Mouse (Mus musculus): Measurements from ENCODE around the gene Olfr48. TPM values are rescaled to one million over a fixed set of nuclear protein-coding genes. Genes with fewer than 3 reads are reported as not detected.

Olfr48 gene
- not detected for total RNA-seq (2021)

GRCm38 (mm10) chr2:89848105-89848504 is at the start of gene Olfr48:
Gene Olfr48, minus strand, starts transcription at chr2:89848205.
- intact Hi-C loops (cut with DNase I) = no loop called here
- no peak for DNase-seq (ENCODE audit: extremely low spot score in 1 of 2, low spot score in 2 of 2)

GRCm38 (mm10) chr2:89878137-89878536 is 30.1 kb upstream of the Olfr48 start, which contains the start of gene Olfr1257:
Gene Olfr1257, plus strand, starts transcription at chr2:89878437.
- intact Hi-C loops (cut with DNase I) = no loop called here
- DNase-seq (ENCODE audit: extremely low spot score in 1 of 2, low spot score in 2 of 2) = no peak

GRCm38 (mm10) chr2:89849230-89849629 is 1.2 kb upstream of the Olfr48 start:
- intact Hi-C loops (cut with DNase I) = no loop called here

GRCm38 (mm10) chr2:89841455-89841854 is 6.5 kb downstream of the Olfr48 start, which contains the start of gene Olfr1256:
Gene Olfr1256, minus strand, starts transcription at chr2:89841555.
- DNase-seq (ENCODE audit: extremely low spot score in 1 of 2, low spot score in 2 of 2) = no peak
- intact Hi-C loops (cut with DNase I) = no loop called here

More at GRCm38 (mm10) chr2:89849230-89849629, 1.2 kb upstream of the Olfr48 start:
- no peak for DNase-seq (ENCODE audit: extremely low spot score in 1 of 2, low spot score in 2 of 2)

GRCm38 (mm10) chr2:89820216-89820615 is 27.8 kb downstream of the Olfr48 start:
- DNase-seq (ENCODE audit: extremely low spot score in 1 of 2, low spot score in 2 of 2) = no peak
- intact Hi-C loops (cut with DNase I) = no loop called here

- intact Hi-C loops (cut with DNase I) = no loop called here
- DNase-seq (ENCODE audit: extremely low spot score in 1 of 2, low spot score in 2 of 2) = no peak
These were observed 36.3 kb downstream of the Olfr48 start, which contains the start of gene Olfr1255 for GRCm38 (mm10) chr2:89811751-89812150. Gene Olfr1255, plus strand, starts transcription at chr2:89812051.

GRCm38 (mm10) chr2:89810751-89811150 is 37.3 kb downstream of the Olfr48 start:
- intact Hi-C loops (cut with DNase I) = no loop called here
- DNase-seq (ENCODE audit: extremely low spot score in 1 of 2, low spot score in 2 of 2) = no peak

- intact Hi-C loops (cut with DNase I) = no loop called here
- no peak for DNase-seq (ENCODE audit: extremely low spot score in 1 of 2, low spot score in 2 of 2)
These were observed 48.4 kb downstream of the Olfr48 start for GRCm38 (mm10) chr2:89799583-89799982.

- DNase-seq (ENCODE audit: extremely low spot score in 1 of 2, low spot score in 2 of 2) = no peak
- intact Hi-C loops (cut with DNase I) = no loop called here
These were observed 54.5 kb downstream of the Olfr48 start, which contains the start of gene Olfr1254 for GRCm38 (mm10) chr2:89793519-89793918. Gene Olfr1254, minus strand, starts transcription at chr2:89793619.

Other genes with a start within 250 kb of the Olfr48 start
- gene Olfr1247, start 234.1 kb downstream of the Olfr48 start, total RNA-seq (2021) = under 1 TPM; 0.16 to 0.17 TPM
- not detected for gene Olfr1248, start 230.0 kb downstream of the Olfr48 start, total RNA-seq (2021)
- gene Olfr1249, start 213.2 kb downstream of the Olfr48 start, total RNA-seq (2021) = not detected
- under 1 TPM; 0.06 to 0.10 TPM for gene Olfr1250, start 186.7 kb downstream of the Olfr48 start, total RNA-seq (2021)
- gene Olfr1251, start 176.3 kb downstream of the Olfr48 start, total RNA-seq (2021) = not detected
- gene Olfr1252, start 123.2 kb downstream of the Olfr48 start, total RNA-seq (2021) = not detected
- gene Olfr1253, start 91.1 kb downstream of the Olfr48 start, total RNA-seq (2021) = not detected
- gene Olfr1254, start 54.6 kb downstream of the Olfr48 start, total RNA-seq (2021) = not detected
- not detected for gene Olfr1255, start 36.2 kb downstream of the Olfr48 start, total RNA-seq (2021)
- gene Olfr1256, start 6.7 kb downstream of the Olfr48 start, total RNA-seq (2021) = under 1 TPM in 1 of 2 experiments, not detected in 1; 0.06 TPM
- not detected for gene Olfr1257, start 30.2 kb upstream of the Olfr48 start, total RNA-seq (2021)
- not detected for gene Olfr1258, start 79.1 kb upstream of the Olfr48 start, total RNA-seq (2021)
- not detected for gene Olfr1259, start 100.5 kb upstream of the Olfr48 start, total RNA-seq (2021)
- gene Olfr1260, start 126.1 kb upstream of the Olfr48 start, total RNA-seq (2021) = not detected
- not detected for gene Olfr1261, start 143.0 kb upstream of the Olfr48 start, total RNA-seq (2021)
- not detected for gene Olfr1262, start 151.9 kb upstream of the Olfr48 start, total RNA-seq (2021)
- not detected for gene Olfr1263, start 163.9 kb upstream of the Olfr48 start, total RNA-seq (2021)
- gene Olfr1264, start 177.4 kb upstream of the Olfr48 start, total RNA-seq (2021) = not detected
- gene Olfr1265, start 187.1 kb upstream of the Olfr48 start, total RNA-seq (2021) = under 1 TPM in 1 of 2 experiments, not detected in 1; 0.08 TPM
- not detected for gene Olfr140, start 215.4 kb upstream of the Olfr48 start, total RNA-seq (2021)